Mouse (Mus musculus): ENCODE results near the gene Casp8ap2. TPM values are rescaled to one million over a fixed set of nuclear protein-coding genes. Genes with fewer than 3 reads are reported as not detected.

Casp8ap2 gene
- polyA plus RNA-seq, 1 experiment from 2014 or later, result 42.0 TPM

DNA sequence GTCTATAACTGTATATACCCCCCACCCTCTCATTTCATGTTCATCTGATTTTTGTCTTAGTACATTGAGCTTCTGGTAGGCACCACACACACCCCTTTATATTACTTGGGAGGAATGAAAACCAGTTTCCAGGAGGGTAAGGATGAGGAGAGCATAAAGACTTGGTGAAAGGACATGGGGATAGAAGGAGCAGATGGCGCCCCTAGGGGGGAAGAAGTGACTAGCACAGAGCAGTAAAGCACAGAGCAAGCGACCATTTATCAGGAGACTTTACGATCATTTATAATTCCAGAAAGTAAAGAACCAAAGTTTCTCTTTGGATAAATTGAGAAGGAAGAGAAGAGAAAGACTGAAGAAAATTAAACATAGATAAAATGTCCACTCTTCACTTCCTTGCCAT, 65.6 kb downstream of the Casp8ap2 start:
- Histone ChIP-seq H3K9ac (ENCODE audit: low read depth, low read length) (no peak overlapping the region), H3K36me3 (ENCODE audit: control insufficient read depth, insufficient read depth, low read length) (peaks cover 13% of the 10 kb centered on the region), H3K4me1 (ENCODE audit: control insufficient read depth, insufficient read depth, low read length) (no peaks in the 10 kb centered on the region), H3K27me3 (ENCODE audit: control insufficient read depth, insufficient read depth, low read length) (no peaks in the 10 kb centered on the region), H3K4me3 (ENCODE audit: low read depth, low read length) (no peak overlapping the region), H3K27ac (ENCODE audit: low read depth, low read length) (no peak overlapping the region), H3K4me2 (no peak overlapping the region), H3K9me3 (replicated peaks; ENCODE audit: control insufficient read depth, low read length) (no peaks in the 10 kb centered on the region)
- ATAC-seq (replicated peaks; ENCODE audit: insufficient number of reproducible peaks, low FRiP score, low TSS enrichment), result no peak
- 70% methylated on average over 3 of the region's 3 CpGs for WGBS (ENCODE audit: insufficient replicate concordance)

DNA sequence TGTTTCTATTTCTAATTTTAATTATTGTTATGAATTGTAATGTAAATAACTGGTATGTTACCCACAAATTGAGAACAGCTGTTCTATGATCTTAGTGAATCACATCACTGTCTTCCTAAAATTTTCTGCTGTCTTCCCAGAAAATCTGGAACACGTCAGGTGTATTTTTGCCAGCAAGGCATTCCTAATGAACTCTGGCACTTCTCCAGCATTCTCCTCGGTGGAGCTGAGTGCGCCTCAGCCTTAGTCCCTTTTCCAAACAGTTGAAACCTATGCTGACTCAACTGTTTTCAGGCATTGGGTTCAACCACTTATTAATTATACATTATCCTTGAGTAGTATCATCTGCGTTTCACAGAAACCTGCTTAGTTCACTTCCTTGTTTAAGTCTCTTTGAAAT, 67.2 kb downstream of the Casp8ap2 start:
- H3K27ac ChIP-seq (ENCODE audit: low read depth, low read length), result no peak overlapping the region
- WGBS (ENCODE audit: insufficient replicate concordance), result 76% methylated on average over 4 of the region's 4 CpGs
- no peaks in the 10 kb centered on the region for H3K4me1 ChIP-seq (ENCODE audit: control insufficient read depth, insufficient read depth, low read length)
- H3K9ac ChIP-seq (ENCODE audit: low read depth, low read length), result no peak overlapping the region
- H3K36me3 ChIP-seq (ENCODE audit: control insufficient read depth, insufficient read depth, low read length), result peaks cover 10% of the 10 kb centered on the region
- no peak for ATAC-seq (replicated peaks; ENCODE audit: insufficient number of reproducible peaks, low FRiP score, low TSS enrichment)
- no peaks in the 10 kb centered on the region for H3K9me3 ChIP-seq (replicated peaks; ENCODE audit: control insufficient read depth, low read length)
- no peaks in the 10 kb centered on the region for H3K27me3 ChIP-seq (ENCODE audit: control insufficient read depth, insufficient read depth, low read length)
- no peak overlapping the region for H3K4me2 ChIP-seq
- H3K4me3 ChIP-seq (ENCODE audit: low read depth, low read length), result no peak overlapping the region

GRCm38 (mm10) chr4:32683061-32683582, 67.9 kb downstream of the Casp8ap2 start:
- no peaks in the 10 kb centered on the region for H3K9me3 ChIP-seq (replicated peaks; ENCODE audit: control insufficient read depth, low read length)
- H3K36me3 ChIP-seq (ENCODE audit: control insufficient read depth, insufficient read depth, low read length), result peaks cover 8% of the 10 kb centered on the region
- WGBS (ENCODE audit: insufficient replicate concordance), result 85% methylated on average over 6 of the region's 6 CpGs
- no peaks in the 10 kb centered on the region for H3K27me3 ChIP-seq (ENCODE audit: control insufficient read depth, insufficient read depth, low read length)
- H3K4me3 ChIP-seq (ENCODE audit: low read depth, low read length), result no peak overlapping the region
- no peaks in the 10 kb centered on the region for H3K4me1 ChIP-seq (ENCODE audit: control insufficient read depth, insufficient read depth, low read length)
- H3K9ac ChIP-seq (ENCODE audit: low read depth, low read length), result no peak overlapping the region
- no peak overlapping the region for H3K4me2 ChIP-seq
- ATAC-seq (replicated peaks; ENCODE audit: insufficient number of reproducible peaks, low FRiP score, low TSS enrichment), result no peak
- no peak overlapping the region for H3K27ac ChIP-seq (ENCODE audit: low read depth, low read length)

Other genes with a start within 250 kb of the Casp8ap2 start
- gene Gja10, start 12.7 kb upstream of the Casp8ap2 start, polyA plus RNA-seq (2014; fragmentation: Nextera tagmentation; extraction: Ambion mirVana), result not detected in 2 replicates
- 13.6 and 17.6 TPM in 2 replicates for gene Mdn1, start 41.7 kb downstream of the Casp8ap2 start, polyA plus RNA-seq (2014; fragmentation: Nextera tagmentation; extraction: Ambion mirVana)
- gene Lyrm2, start 184.8 kb downstream of the Casp8ap2 start, polyA plus RNA-seq (2014; fragmentation: Nextera tagmentation; extraction: Ambion mirVana), result 122 and 132 TPM in 2 replicates

All from heart, embryonic 11.5 days (tissue).